Mouse (Mus musculus) CD4-positive, CD25-positive, alpha-beta regulatory T cell (primary cell): ENCODE data around the gene Olfr1233. TPM values are rescaled to one million over a fixed set of nuclear protein-coding genes. Genes with fewer than 3 reads are reported as not detected.

ENCODE experiments used
- polyA plus RNA-seq: library from polyadenylated mRNA; unstranded; fragments of 100-300 nt; shearing (Covaris generic); gene quantifications from one replicate; pipeline ENCODE4 v1.2.1, GENCODE M21; 2017

Gene Olfr1233
- 0.04 TPM for polyA plus RNA-seq

DNA sequence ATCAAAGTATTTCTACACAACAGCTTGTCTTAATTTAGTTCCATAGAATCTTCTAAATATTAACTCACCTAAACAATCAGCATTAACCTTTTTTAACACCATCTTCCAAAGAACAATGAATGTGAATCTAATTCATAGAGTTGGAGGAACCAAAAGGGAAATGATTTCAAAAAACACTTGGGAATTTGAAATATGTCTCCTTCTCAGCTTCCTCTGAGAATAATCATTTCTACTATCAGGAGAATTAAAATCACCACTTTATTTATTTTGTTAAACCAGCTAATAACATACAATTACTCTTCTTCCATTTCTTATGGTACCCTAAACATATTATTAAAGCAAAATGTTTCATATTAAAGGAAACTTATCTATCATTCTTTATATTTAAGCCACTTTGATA lies at the start of gene Olfr1233:
Olfr1233 (minus strand) TSS at position 101 of the 400 bp plus-strand sequence.

DNA sequence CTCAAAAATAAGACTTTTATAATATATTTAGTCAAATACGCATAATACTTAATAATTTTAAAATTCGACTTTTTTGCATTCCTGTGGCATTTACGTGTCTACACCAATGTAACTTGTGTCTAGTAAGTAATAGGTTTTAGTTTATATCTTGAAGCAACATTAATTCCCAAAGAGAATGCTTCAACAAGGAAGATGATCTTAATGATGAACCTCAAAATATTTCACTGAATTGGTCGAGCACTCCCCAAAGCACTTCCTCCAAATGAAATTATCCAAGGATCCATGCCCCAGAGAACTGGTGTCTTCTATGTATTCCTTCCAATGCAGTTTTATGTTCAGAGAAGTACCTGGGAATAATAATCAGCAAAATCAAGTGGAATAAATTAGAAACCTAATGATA lies 22.6 kb upstream of the Olfr1233 start, which contains the start of gene Olfr1234:
Olfr1234 (minus strand) TSS at position 101 of the 400 bp plus-strand sequence.

DNA sequence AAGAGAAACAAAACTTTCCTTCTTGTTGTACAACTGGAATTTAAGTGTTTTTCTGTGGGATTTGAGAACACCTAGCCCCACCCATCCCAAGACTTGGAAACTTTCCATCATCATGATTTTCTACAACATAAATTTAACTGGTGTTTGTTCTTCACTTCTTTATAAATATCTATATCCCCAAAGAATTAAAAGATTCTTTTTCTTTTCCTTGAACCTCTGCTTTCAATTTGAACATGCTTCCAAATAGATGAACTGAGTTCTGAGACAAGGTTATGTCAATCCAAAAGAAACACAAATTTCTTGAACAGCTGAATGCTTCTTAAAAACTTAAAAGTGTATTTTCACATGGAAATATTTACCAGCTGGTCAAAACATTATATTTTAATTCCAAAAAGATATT lies 12.6 kb downstream of the Olfr1233 start, which contains the start of gene Olfr1232:
Olfr1232 (minus strand) TSS at position 101 of the 400 bp plus-strand sequence.

DNA sequence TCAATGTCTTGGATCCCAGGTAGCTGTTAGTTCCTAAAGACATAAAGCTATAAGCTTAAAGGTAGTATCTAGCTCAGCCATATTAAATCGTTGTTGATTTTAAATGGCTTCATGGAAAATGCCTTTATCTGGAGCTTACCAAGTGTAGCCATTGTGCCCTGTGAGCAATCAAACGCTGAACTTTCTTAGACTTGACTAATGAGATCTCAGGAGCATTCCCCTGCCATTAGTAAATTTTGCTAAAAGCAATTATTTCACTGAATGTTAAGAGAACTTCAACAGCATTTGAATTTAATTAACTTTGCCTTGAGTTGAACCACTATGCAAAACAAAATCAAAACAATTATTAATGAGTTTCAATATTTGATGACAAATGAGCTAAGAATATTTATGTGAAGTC lies 35.2 kb downstream of the Olfr1233 start, which contains the start of gene Olfr1231:
Olfr1231 (minus strand) TSS at position 101 of the 400 bp plus-strand sequence.

DNA sequence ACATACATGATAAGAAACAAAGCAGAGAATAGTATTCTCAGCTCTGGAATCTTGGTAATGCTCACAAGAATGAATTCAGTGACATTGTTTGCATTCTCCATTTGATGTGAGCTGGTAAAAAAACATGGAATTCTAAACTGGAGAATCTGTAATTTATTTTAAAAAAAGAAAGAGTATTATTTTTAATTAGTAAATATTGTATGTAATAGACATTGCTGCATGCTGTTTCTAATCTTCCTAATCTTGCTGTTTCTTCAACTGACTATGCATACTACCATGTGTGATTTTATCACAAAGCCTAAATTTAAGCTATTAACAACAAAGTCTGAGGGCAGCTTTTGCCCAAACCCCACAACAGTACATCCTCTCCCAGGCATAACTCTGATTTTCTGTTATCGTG lies 45.0 kb downstream of the Olfr1233 start, which contains the start of gene Olfr1230:
Olfr1230 (minus strand) TSS at position 101 of the 400 bp plus-strand sequence.

DNA sequence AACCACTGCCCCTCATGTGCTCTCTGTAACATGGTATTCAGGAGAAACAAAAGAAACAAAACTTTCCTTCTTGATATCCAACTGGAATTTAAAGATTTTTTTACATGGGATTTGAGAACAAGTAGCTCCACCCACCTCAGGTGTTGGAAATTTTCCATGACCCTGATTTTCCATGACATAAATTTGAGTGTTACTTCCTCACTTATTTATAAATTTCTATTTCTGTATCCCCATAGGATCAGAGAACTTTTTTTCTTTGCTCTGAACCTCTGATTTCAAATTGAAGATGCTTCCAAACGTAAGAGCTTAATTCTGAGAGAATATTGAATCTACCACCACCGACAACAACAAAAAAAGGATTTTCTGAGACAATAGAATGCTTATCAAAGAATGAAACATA lies 54.3 kb downstream of the Olfr1233 start, which contains the start of gene Olfr1229:
Olfr1229 (minus strand) TSS at position 101 of the 400 bp plus-strand sequence.

Other genes starting within 250 kb of the Olfr1233 start
- gene Olfr1220, start 235.6 kb downstream of the Olfr1233 start, polyA plus RNA-seq, result 0.07 TPM
- not detected for gene Olfr1221, start 225.1 kb downstream of the Olfr1233 start, polyA plus RNA-seq
- not detected for gene Olfr1222, start 209.3 kb downstream of the Olfr1233 start, polyA plus RNA-seq
- not detected for gene Olfr1223, start 190.8 kb downstream of the Olfr1233 start, polyA plus RNA-seq
- gene Olfr1224-ps1, start 178.3 kb downstream of the Olfr1233 start, polyA plus RNA-seq, result not detected
- 0.07 TPM for gene Olfr1225, start 167.7 kb downstream of the Olfr1233 start, polyA plus RNA-seq
- not detected for gene Olfr1226, start 142.3 kb downstream of the Olfr1233 start, polyA plus RNA-seq
- not detected for gene Olfr1228, start 88.3 kb downstream of the Olfr1233 start, polyA plus RNA-seq
- gene Olfr1229, start 54.4 kb downstream of the Olfr1233 start, polyA plus RNA-seq, result not detected
- not detected for gene Olfr1230, start 45.1 kb downstream of the Olfr1233 start, polyA plus RNA-seq
- not detected for gene Olfr1231, start 35.3 kb downstream of the Olfr1233 start, polyA plus RNA-seq
- gene Olfr1232, start 12.7 kb downstream of the Olfr1233 start, polyA plus RNA-seq, result not detected
- gene Olfr1234, start 22.5 kb upstream of the Olfr1233 start, polyA plus RNA-seq, result not detected
- gene Olfr1238, start 67.3 kb upstream of the Olfr1233 start, polyA plus RNA-seq, result not detected
- not detected for gene Olfr1239, start 78.0 kb upstream of the Olfr1233 start, polyA plus RNA-seq
- gene Olfr1240, start 100.6 kb upstream of the Olfr1233 start, polyA plus RNA-seq, result not detected
- not detected for gene Olfr1241, start 144.7 kb upstream of the Olfr1233 start, polyA plus RNA-seq
- gene Olfr1242, start 155.9 kb upstream of the Olfr1233 start, polyA plus RNA-seq, result not detected
- gene Olfr1243, start 189.1 kb upstream of the Olfr1233 start, polyA plus RNA-seq, result not detected
- not detected for gene Olfr1245, start 236.0 kb upstream of the Olfr1233 start, polyA plus RNA-seq